Mouse (Mus musculus): Measurements from ENCODE around the gene Atp2b1.

The Atp2b1 gene

GRCm38 (mm10) chr10:98916011-98916780, 2.0 kb downstream of the Atp2b1 start:
- no peak for DNase-seq

- DNase-seq: no peak
Observed at GRCm38 (mm10) chr10:98916781-98917340, 2.7 kb downstream of the Atp2b1 start.

DNA sequence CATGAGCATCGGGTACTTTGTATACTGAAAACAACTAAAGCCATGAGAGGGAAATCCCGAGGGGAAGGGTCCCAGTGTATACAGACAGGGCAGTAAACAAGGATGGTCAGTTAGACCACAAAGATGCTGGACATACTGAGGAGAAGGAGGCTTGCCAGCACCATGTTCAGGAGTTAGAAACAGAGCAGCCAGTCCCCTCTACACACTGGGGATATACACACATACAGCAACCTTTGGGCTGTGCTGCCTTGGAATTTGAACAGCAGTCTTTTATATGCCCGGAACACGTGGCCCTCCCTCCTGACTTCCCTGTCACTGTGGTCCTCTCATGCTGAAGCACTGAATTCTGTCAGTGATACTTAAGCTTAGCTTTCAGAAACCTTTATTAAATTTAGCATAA, 10.9 kb downstream of the Atp2b1 start:
- DNase-seq: no peak

- no peak for DNase-seq
Observed at GRCm38 (mm10) chr10:98926991-98927390, 12.8 kb downstream of the Atp2b1 start.

DNA sequence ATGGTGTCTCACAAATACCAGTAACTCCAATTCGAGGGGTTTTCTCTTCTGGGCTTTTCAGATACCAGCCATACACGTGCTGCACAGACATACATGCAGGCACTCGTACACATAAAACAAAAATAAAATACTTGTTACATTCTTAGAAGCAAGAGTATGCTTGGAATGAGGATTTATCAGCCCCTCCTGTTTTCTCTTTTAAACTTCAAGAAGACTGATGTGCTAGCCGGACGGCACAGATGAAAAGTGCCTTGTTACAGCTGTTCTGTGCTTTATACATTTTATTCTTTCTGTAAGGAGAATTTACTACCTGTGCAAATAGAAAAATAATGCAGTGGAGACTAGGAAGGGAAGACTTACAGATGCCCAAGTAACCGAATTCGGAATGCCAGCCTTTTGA, 15.2 kb downstream of the Atp2b1 start:
- no peak for DNase-seq

DNA sequence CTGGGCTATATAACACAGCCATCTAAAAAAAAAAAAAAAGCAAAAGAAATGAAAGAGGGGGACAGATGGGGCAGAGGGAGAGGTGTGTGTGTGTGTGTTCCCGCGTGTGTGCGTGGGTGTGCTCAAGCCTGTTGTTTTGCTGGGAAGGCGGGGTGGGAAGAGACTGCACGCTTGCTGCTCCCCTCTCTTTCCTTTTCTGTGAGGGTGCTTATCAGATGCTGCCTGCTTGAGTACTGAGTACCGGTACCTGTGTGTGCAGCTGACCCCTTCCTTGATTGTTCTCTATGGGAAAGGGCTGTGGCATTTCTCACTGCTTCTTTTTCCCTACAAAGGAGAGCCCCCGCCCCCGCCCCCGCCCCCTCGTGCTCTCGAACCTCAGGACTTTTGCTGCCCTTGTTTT, 15.9 kb downstream of the Atp2b1 start:
- no peak for DNase-seq

GRCm38 (mm10) chr10:98940137-98940536, 25.9 kb downstream of the Atp2b1 start:
- no peak for DNase-seq

GRCm38 (mm10) chr10:98940799-98941198, 26.6 kb downstream of the Atp2b1 start:
- DNase-seq: no peak

- DNase-seq: no peak
Observed at GRCm38 (mm10) chr10:98941991-98942390, 27.8 kb downstream of the Atp2b1 start.

- no peak for DNase-seq
Observed at GRCm38 (mm10) chr10:98942999-98943398, 28.8 kb downstream of the Atp2b1 start.

DNA sequence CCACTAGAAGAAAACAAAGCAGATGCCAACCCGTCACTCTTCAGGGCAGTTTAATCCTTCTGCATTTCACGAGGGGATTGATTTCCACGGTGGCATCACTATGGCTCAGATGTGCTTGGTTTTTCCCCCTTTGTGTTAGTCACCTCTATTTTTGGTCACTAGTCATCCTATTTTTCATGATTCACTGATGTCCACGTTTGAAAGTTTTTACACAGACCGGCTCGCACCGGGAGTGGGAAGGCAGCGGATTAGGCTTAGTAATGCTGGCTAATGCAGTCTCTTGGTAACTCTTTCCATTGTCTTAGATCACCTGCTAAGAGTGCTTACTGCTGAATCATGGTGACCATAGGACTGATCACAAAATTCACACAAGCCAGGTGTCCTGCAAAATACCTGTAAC, 29.7 kb downstream of the Atp2b1 start:
- DNase-seq: no peak

- DNase-seq: no peak
Observed at GRCm38 (mm10) chr10:98946031-98946791, 32.0 kb downstream of the Atp2b1 start.

- no peak for DNase-seq
Observed at GRCm38 (mm10) chr10:98947206-98947605, 33.0 kb downstream of the Atp2b1 start.

DNA sequence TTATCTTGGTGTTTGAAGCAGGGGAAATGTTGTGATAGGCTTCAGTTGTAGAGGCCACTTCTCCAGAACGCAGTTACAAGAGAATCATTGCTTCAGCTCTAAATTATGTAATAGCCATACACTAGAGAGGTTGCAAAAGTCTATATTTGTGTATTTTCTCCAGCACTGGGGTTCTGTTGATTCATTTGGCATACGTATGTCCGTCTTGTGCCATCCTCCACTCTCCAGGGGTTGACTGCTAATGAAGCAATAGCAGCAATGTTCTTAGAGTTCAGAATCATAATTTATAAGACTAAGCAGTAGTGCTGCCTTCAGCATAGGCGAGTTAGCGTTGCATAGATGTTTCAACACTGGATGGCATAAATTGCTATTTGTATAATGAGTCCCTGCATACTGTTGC, 33.9 kb downstream of the Atp2b1 start:
- DNase-seq: no peak

DNA sequence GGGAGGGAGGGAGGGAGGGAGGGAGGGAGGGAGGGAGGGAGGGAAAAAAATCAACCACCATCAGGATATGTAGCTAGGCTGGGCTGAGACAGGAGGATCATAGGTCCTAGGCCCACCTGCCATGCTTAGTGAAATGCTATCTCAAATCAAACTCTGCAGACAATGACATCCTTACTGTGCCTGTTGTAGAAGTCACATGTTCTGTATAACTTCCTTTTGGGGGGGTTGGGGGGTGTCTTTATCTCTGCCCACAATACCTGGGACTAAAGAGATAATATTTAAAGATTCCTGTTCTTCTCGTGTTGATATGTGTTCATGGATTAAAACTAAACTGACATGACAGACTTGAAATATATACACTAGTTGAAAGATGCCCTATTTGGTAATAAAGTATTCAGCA, 35.5 kb downstream of the Atp2b1 start:
- no peak for DNase-seq

- no peak for DNase-seq
Observed at GRCm38 (mm10) chr10:98951286-98952270, 37.4 kb downstream of the Atp2b1 start.

- DNase-seq: no peak
Observed at GRCm38 (mm10) chr10:98954230-98954993, 40.2 kb downstream of the Atp2b1 start.

GRCm38 (mm10) chr10:98956124-98956523, 41.9 kb downstream of the Atp2b1 start:
- DNase-seq: no peak

GRCm38 (mm10) chr10:98958752-98959151, 44.5 kb downstream of the Atp2b1 start:
- DNase-seq: no peak

- DNase-seq: no peak
Observed at GRCm38 (mm10) chr10:98959385-98959784, 45.2 kb downstream of the Atp2b1 start.

- peak in 1 of 2 experiments; percentile 49 for DNase-seq
Observed at GRCm38 (mm10) chr10:98960911-98961310, 46.7 kb downstream of the Atp2b1 start.

DNA sequence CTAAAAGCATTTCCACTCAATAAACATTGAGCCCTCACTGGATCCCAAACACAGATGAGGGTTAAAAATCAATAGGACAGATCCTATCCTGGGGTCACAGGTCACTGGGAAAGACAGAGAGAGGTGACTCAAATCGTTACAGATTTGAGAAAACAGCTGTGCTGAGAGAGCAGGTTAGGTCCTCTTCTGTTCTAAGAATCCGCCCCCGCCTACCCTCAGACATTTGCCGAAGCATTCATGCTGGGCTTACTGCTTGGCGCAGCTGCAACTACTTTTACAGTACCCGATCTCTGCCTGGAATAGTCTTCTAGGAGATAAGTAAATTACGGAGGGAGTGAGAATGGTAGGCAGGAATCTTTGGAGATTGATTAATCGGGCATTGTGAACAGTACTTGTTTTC, 47.9 kb downstream of the Atp2b1 start:
- no peak for DNase-seq
